Mouse (Mus musculus) ES-E14 (cell line): ENCODE measurements around the gene Cops3. TPM values are rescaled to one million over a fixed set of nuclear protein-coding genes. Genes with fewer than 3 reads are reported as not detected.
A peak's percentile ranks its signal among the peaks of the same experiment; 100 is the strongest.

Experiments used
- DNase-seq: peaks from one replicate; pipeline ENCODE4 v3.0.0-alpha.2; 2013; ENCODE audit warnings: low read depth, low spot score
- H3K27ac ChIP-seq: 2 replicates; pipeline ENCODE4 v1.5.1; 2012; ENCODE audit warnings: low read depth, mild to moderate bottlenecking, low read length, moderate library complexity, mixed read lengths; ENCODE audit not compliant: poor library complexity, insufficient read depth, severe bottlenecking
- H3K36me3 ChIP-seq: 2 replicates; pipeline ENCODE4 v1.6.1; 2012; ENCODE audit warnings: mild to moderate bottlenecking, low read length, moderate library complexity, mixed read lengths; ENCODE audit not compliant: control insufficient read depth, poor library complexity, insufficient read depth, severe bottlenecking
- H3K4me1 ChIP-seq, 2 experiments: fragments of 150-350 bp in 1 of 2; sonication (generic) in 1 of 2; 2 replicates each; pipeline ENCODE4 v1.6.1; 2012; ENCODE audit warnings: low read length in 2 of 2, mild to moderate bottlenecking in 1 of 2, mixed read lengths in 1 of 2; ENCODE audit not compliant: control insufficient read depth in 2 of 2, insufficient read depth in 2 of 2, poor library complexity in 1 of 2
- H3K4me3 ChIP-seq, 2 experiments: fragments of 150-350 bp in 1 of 2; sonication (generic) in 1 of 2; 2 replicates each; pipeline ENCODE4 v1.5.1; 2012; ENCODE audit warnings: low read length in 2 of 2, low read depth in 1 of 2, mild to moderate bottlenecking in 1 of 2, mixed read lengths in 1 of 2; ENCODE audit not compliant: insufficient read depth in 1 of 2, poor library complexity in 1 of 2, severe bottlenecking in 1 of 2
- H3K9ac ChIP-seq: 2 replicates; pipeline ENCODE4 v1.6.1; 2012; ENCODE audit warnings: low read depth, mild to moderate bottlenecking, low read length, mixed read lengths; ENCODE audit not compliant: poor library complexity, insufficient read depth, severe bottlenecking
- H3K9me3 ChIP-seq: fragments of 150-350 bp; sonication (generic); 2 replicates; pipeline ENCODE4 v1.6.1; 2012; ENCODE audit warnings: low read depth, mild to moderate bottlenecking, low read length; ENCODE audit not compliant: control insufficient read depth, insufficient read depth
- CHD2 ChIP-seq: IDR thresholded peaks from 2 replicates; pipeline ENCODE4 v1.6.1; 2014; ENCODE audit warnings: mild to moderate bottlenecking, low read depth, low read length, inconsistent platforms
- HCFC1 ChIP-seq: IDR thresholded peaks from 2 replicates; pipeline ENCODE4 v1.6.1; 2012; ENCODE audit warnings: low read length, inconsistent platforms, borderline replicate concordance; ENCODE audit not compliant: insufficient read depth
- MAFK ChIP-seq: IDR thresholded peaks from 2 replicates; pipeline ENCODE4 v1.6.1; 2014; ENCODE audit warnings: mild to moderate bottlenecking, low read depth, low read length, inconsistent platforms; ENCODE audit not compliant: insufficient read depth
- ZC3H11A ChIP-seq: IDR thresholded peaks from 2 replicates; pipeline ENCODE4 v1.6.1; 2012; ENCODE audit warnings: low read depth, mild to moderate bottlenecking, inconsistent platforms, low read length, borderline replicate concordance
- ZNF384 ChIP-seq: IDR thresholded peaks from 2 replicates; pipeline ENCODE4 v1.6.1; 2012; ENCODE audit warnings: low read depth, low read length, inconsistent platforms
- in situ Hi-C, 2 experiments: fragments of 600-800 bp; cut with MboI; formaldehyde crosslinking; loops; one replicate each; pipeline ENCODE4 v1.15.1; 2025; ENCODE audit warnings: low sequenced_read_pairs in 2 of 2, inconsistent platforms in 1 of 2; ENCODE audit not compliant: unreplicated experiment in 2 of 2
- total RNA-seq: library from RNA; depleted of rRNA; stranded (reverse); fragments of 300-350 nt; gene quantifications from 2 replicates; pipeline ENCODE4 v1.2.3, GENCODE M21; 2012

Gene Cops3
- total RNA-seq, 1 experiment = 133 TPM

- Histone ChIP-seq H3K36me3 (peaks cover 27% of the 10 kb centered on the region), H3K9ac (no peak overlapping the region), H3K4me3 (no peak overlapping the region), H3K9me3 (no peaks in the 10 kb centered on the region), H3K4me1 (peaks cover 8 to 27% of the 10 kb centered on the region in 2 experiments; a peak in 3 of 4 replicates), H3K27ac (peak overlapping the region; percentile 76; the same call in 1 of the 2 replicates)
- no peak for DNase-seq
- in situ Hi-C loops = no loop called here
- TF ChIP-seq MAFK = no peak
- no peak for TF ChIP-seq CHD2
- TF ChIP-seq ZNF384 = no peak
- TF ChIP-seq HCFC1 = no peak
- TF ChIP-seq ZC3H11A = no peak
Measured at GRCm38 (mm10) chr11:59814936-59815335, 24.7 kb downstream of the Cops3 start.

GRCm38 (mm10) chr11:59814311-59814710 is 25.3 kb downstream of the Cops3 start:
- peak; percentile 71 for DNase-seq
- H3K4me1 ChIP-seq = peaks cover 8 to 27% of the 10 kb centered on the region in 2 experiments; a peak in 3 of 4 replicates
- peak overlapping the region; percentile 76; the same call in 1 of the 2 replicates for H3K27ac ChIP-seq
- H3K36me3 ChIP-seq = peaks cover 22% of the 10 kb centered on the region
- in situ Hi-C loops = no loop called here
- no peak overlapping the region for H3K4me3 ChIP-seq
- no peak overlapping the region for H3K9ac ChIP-seq
- TF ChIP-seq ZC3H11A = no peak
- TF ChIP-seq HCFC1 = no peak
- no peak for TF ChIP-seq ZNF384
- TF ChIP-seq CHD2 = no peak
- TF ChIP-seq MAFK = no peak
- no peaks in the 10 kb centered on the region for H3K9me3 ChIP-seq

GRCm38 (mm10) chr11:59813276-59813675 is 26.4 kb downstream of the Cops3 start:
- DNase-seq = no peak
- peaks cover 8 to 31% of the 10 kb centered on the region in 2 experiments; a peak in 3 of 4 replicates for H3K4me1 ChIP-seq
- H3K9me3 ChIP-seq = no peaks in the 10 kb centered on the region
- no peak overlapping the region for H3K4me3 ChIP-seq
- in situ Hi-C loops = no loop called here
- TF ChIP-seq ZC3H11A (no peak), HCFC1 (no peak), ZNF384 (no peak), CHD2 (no peak; the same call in 1 of the 2 replicates), MAFK (no peak)
- H3K36me3 ChIP-seq = peaks cover 14% of the 10 kb centered on the region
- peak overlapping the region; percentile 37; the same call in 1 of the 2 replicates for H3K27ac ChIP-seq
- no peak overlapping the region; the same call in 1 of the 2 replicates for H3K9ac ChIP-seq

DNA sequence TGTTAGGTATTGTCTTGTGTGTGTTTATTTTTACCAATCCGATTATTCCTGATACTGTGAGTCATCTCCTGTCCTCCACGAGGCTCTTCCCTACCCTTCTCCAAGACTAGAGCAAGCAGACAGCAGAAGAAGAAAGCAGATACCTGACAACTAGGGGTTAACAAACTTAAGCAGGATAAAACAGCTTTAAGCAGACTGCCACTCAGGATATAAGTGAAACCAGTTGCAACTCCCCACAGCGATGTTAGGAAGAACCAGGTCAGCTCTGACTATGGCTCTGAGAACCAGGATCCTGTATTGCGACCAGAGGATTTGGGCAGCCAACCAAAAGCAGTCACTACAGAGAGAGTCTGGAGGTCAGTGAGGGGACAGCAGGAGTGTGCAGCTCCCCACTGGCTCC is 28.4 kb downstream of the Cops3 start:
- Histone ChIP-seq H3K9me3 (no peaks in the 10 kb centered on the region), H3K9ac (peak overlapping the region; percentile 35; the same call in 1 of the 2 replicates), H3K4me3 (peak overlapping the region; percentile 64 to 82; a peak in 3 of 4 replicates), H3K27ac (no peak overlapping the region; the same call in 1 of the 2 replicates), H3K36me3 (peaks cover 16% of the 10 kb centered on the region; the same call in 1 of the 2 replicates), H3K4me1 (peaks cover 8 to 29% of the 10 kb centered on the region in 2 experiments; a peak in 3 of 4 replicates)
- no peak for DNase-seq
- TF ChIP-seq ZC3H11A (no peak), MAFK (no peak), HCFC1 (no peak), ZNF384 (no peak), CHD2 (no peak)
- in situ Hi-C loops = no loop called here
